Mouse (Mus musculus) heart, postnatal 0 days (tissue): ENCODE results near the gene Plaur.

Experiments used
- CTCF ChIP-seq: IDR thresholded peaks from 2 replicates; pipeline ENCODE4 v1.5.1; 2016; ENCODE audit warnings: antibody characterized with exemption, control low read depth, low read depth
- EP300 ChIP-seq: IDR thresholded peaks from 2 replicates; pipeline ENCODE4 v1.6.1; 2016; ENCODE audit warnings: antibody characterized with exemption, low read depth

- no peak for TF ChIP-seq CTCF
- TF ChIP-seq EP300, result 0 out of 2 replicates have a peak, but pooled peaks have one; percentile 48
Observed at GRCm38 (mm10) chr7:24455726-24456125, 6.6 kb upstream of the Plaur start.
